Mouse (Mus musculus): ENCODE measurements around the gene Wdhd1. TPM values are rescaled to one million over a fixed set of nuclear protein-coding genes. Genes with fewer than 3 reads are reported as not detected.

Gene Wdhd1
- polyA plus RNA-seq, 2 experiments = 33.8 to 34.9 TPM

DNA sequence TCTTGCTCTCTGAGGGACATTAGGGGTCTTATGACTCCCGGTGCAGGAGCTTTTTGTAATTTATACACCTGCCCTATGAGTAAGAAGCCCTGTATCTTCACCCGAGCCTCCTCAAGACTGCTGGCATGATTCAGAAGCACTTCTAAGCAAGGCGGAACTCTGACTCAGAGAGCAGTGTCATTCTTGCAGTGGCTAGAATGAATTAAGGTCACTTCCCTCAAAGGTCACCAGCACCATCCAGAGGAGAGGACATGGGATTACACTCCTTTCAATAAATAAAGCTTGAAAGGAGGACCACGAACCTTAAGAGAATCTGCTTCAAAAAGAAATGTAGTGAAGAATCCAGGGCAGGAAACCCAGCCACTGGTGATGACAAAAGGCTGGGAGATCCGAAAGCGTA lies 26.8 kb downstream of the Wdhd1 start:
- DNase-seq (ENCODE audit: low read depth in 3 of 3, low spot score in 3 of 3) (no peak), ATAC-seq (ENCODE audit: insufficient read depth) (no peak)
- H3K27me3 ChIP-seq (ENCODE audit: control insufficient read depth, insufficient read depth, low read length) = no peaks in the 10 kb centered on the region
- TF ChIP-seq CTCF (IDR thresholded peaks at IDR 0.05; ENCODE audit: low read depth) = peak; percentile 49; the same call in 1 of the 2 replicates
- no peak for TF ChIP-seq EP300 (IDR thresholded peaks at IDR 0.05; ENCODE audit: low read depth)
- peaks cover 78% of the 10 kb centered on the region for H3K36me3 ChIP-seq (replicated peaks; ENCODE audit: control insufficient read depth, insufficient read depth, low read depth)
- H3K9ac ChIP-seq (replicated peaks) = no peak overlapping the region
- no peaks in the 10 kb centered on the region for H3K9me3 ChIP-seq (ENCODE audit: control insufficient read depth, low read length)
- H3K27ac ChIP-seq = no peak overlapping the region
- no peak overlapping the region for H3K4me3 ChIP-seq (ENCODE audit: insufficient read depth in 1 of 2, low read depth in 2 of 2, low read length in 2 of 2)
- 81% methylated on average over 6 of the region's 6 CpGs for WGBS (ENCODE audit: insufficient replicate concordance)
- no peak overlapping the region for H3K4me2 ChIP-seq (ENCODE audit: low read depth)
- no peaks in the 10 kb centered on the region for H3K4me1 ChIP-seq (replicated peaks; ENCODE audit: control insufficient read depth in 2 of 2, insufficient read depth in 2 of 2, low read length in 1 of 2)

DNA sequence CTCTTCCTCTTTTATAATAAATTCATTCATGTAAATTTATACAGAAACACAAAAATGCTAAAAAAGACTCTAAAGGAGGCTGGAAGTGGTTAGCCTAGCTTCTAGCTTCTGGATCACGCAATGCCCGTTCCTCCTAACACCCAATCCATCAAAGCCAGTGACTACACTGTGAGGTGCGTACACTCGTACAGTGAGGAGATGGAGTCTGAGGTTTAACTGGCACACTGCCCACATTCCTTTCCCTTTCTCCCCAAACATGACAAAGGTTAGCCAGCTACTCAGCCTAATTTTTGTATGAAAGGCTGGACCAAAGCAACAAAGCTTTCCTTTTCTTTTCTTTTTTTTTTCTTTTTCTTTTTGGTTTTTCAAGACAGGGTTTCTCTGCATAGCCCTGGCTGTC lies 33.9 kb downstream of the Wdhd1 start:
- ATAC-seq (ENCODE audit: insufficient read depth) = no peak
- no peak for DNase-seq (ENCODE audit: low read depth in 3 of 3, low spot score in 3 of 3)

DNA sequence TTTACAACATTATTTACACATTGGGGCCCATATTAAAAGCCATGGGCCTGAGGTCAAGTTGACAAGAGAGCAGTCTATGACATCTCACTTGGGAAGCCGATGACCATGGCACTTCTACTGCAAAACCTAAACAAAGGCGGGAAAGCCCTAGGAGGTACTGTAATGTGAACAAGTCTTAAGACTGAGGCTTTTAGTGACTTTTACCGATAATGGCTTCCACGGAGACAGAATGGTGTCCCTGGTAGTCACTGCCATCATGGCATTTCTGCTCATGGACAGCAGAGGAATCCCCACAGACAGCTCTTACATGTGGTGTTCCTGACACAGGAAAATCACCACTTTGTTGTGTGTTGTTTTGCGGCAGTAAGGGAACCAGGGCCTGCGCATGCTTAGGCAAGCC lies 35.6 kb downstream of the Wdhd1 start:
- whole genome bisulfite sequencing (ENCODE audit: insufficient replicate concordance) = 77% methylated on average over 6 of the region's 6 CpGs
- H3K9me3 ChIP-seq (ENCODE audit: control insufficient read depth, low read length) = peaks cover 2% of the 10 kb centered on the region; the same call in 1 of the 2 replicates
- TF ChIP-seq CTCF (IDR thresholded peaks at IDR 0.05; ENCODE audit: low read depth) = no peak
- TF ChIP-seq EP300 (IDR thresholded peaks at IDR 0.05; ENCODE audit: low read depth) = no peak
- peaks cover 27 to 29% of the 10 kb centered on the region in 2 experiments for H3K4me1 ChIP-seq (replicated peaks; ENCODE audit: control insufficient read depth in 2 of 2, insufficient read depth in 2 of 2, low read length in 1 of 2)
- DNase-seq (ENCODE audit: low read depth in 3 of 3, low spot score in 3 of 3) = no peak
- H3K27me3 ChIP-seq (ENCODE audit: control insufficient read depth, insufficient read depth, low read length) = no peaks in the 10 kb centered on the region
- no peak overlapping the region for H3K4me3 ChIP-seq (ENCODE audit: insufficient read depth in 1 of 2, low read depth in 2 of 2, low read length in 2 of 2)
- peak; percentile 41; the same call in 1 of the 2 replicates for ATAC-seq (ENCODE audit: insufficient read depth)
- H3K36me3 ChIP-seq (replicated peaks; ENCODE audit: control insufficient read depth, insufficient read depth, low read depth) = peaks cover 50% of the 10 kb centered on the region
- peak overlapping the region; percentile 91 for H3K27ac ChIP-seq
- H3K9ac ChIP-seq (replicated peaks) = no peak overlapping the region
- peak overlapping the region; percentile 63 for H3K4me2 ChIP-seq (ENCODE audit: low read depth)

More for the DNA sequence above, 33.9 kb downstream of the Wdhd1 start:
- peaks cover 27 to 29% of the 10 kb centered on the region in 2 experiments for H3K4me1 ChIP-seq (replicated peaks; ENCODE audit: control insufficient read depth in 2 of 2, insufficient read depth in 2 of 2, low read length in 1 of 2)
- H3K27me3 ChIP-seq (ENCODE audit: control insufficient read depth, insufficient read depth, low read length) = no peaks in the 10 kb centered on the region
- peak overlapping the region; percentile 74 for H3K27ac ChIP-seq
- no peak overlapping the region for H3K9ac ChIP-seq (replicated peaks)
- H3K4me3 ChIP-seq (ENCODE audit: insufficient read depth in 1 of 2, low read depth in 2 of 2, low read length in 2 of 2) = no peak overlapping the region
- peaks cover 67% of the 10 kb centered on the region for H3K36me3 ChIP-seq (replicated peaks; ENCODE audit: control insufficient read depth, insufficient read depth, low read depth)
- WGBS (ENCODE audit: insufficient replicate concordance) = 80% methylated on average over 4 of the region's 4 CpGs
- H3K9me3 ChIP-seq (ENCODE audit: control insufficient read depth, low read length) = no peaks in the 10 kb centered on the region
- no peak for TF ChIP-seq EP300 (IDR thresholded peaks at IDR 0.05; ENCODE audit: low read depth)
- TF ChIP-seq CTCF (IDR thresholded peaks at IDR 0.05; ENCODE audit: low read depth) = no peak
- H3K4me2 ChIP-seq (ENCODE audit: low read depth) = no peak overlapping the region

DNA sequence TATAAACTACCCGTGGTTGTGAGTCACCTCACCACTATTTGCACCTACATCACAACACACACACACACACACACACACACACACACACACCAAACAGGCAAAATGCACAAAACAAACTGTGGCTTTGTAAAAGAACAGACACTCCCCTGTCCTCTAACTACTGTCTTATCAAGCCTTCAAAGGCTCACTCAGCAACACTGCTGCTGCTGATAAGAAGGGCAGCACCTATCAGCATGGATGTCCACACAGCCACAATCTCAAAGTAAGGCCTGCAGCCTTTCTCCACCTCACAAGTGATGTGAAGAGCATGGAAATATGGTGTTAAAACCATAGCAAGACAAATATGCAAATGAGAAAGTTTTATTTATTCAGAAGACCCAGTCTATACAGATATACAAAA lies 36.1 kb downstream of the Wdhd1 start:
- 10% methylated on average over 1 of the region's 1 CpGs for WGBS (ENCODE audit: insufficient replicate concordance)
- peaks cover 45% of the 10 kb centered on the region for H3K36me3 ChIP-seq (replicated peaks; ENCODE audit: control insufficient read depth, insufficient read depth, low read depth)
- H3K9me3 ChIP-seq (ENCODE audit: control insufficient read depth, low read length) = peaks cover 4% of the 10 kb centered on the region
- ATAC-seq (ENCODE audit: insufficient read depth) = peak; percentile 100
- H3K9ac ChIP-seq (replicated peaks) = peak overlapping the region; percentile 38
- peaks cover 27 to 29% of the 10 kb centered on the region in 2 experiments for H3K4me1 ChIP-seq (replicated peaks; ENCODE audit: control insufficient read depth in 2 of 2, insufficient read depth in 2 of 2, low read length in 1 of 2)
- DNase-seq (ENCODE audit: low read depth in 3 of 3, low spot score in 3 of 3) = peak; percentile 87 to 91 (median 88)
- no peaks in the 10 kb centered on the region for H3K27me3 ChIP-seq (ENCODE audit: control insufficient read depth, insufficient read depth, low read length)
- peak overlapping the region; percentile 91 for H3K27ac ChIP-seq
- peak overlapping the region; percentile 63 for H3K4me2 ChIP-seq (ENCODE audit: low read depth)
- H3K4me3 ChIP-seq (ENCODE audit: insufficient read depth in 1 of 2, low read depth in 2 of 2, low read length in 2 of 2) = no peak overlapping the region
- TF ChIP-seq CTCF (IDR thresholded peaks at IDR 0.05; ENCODE audit: low read depth) = no peak
- peak; percentile 99 for TF ChIP-seq EP300 (IDR thresholded peaks at IDR 0.05; ENCODE audit: low read depth)

DNA sequence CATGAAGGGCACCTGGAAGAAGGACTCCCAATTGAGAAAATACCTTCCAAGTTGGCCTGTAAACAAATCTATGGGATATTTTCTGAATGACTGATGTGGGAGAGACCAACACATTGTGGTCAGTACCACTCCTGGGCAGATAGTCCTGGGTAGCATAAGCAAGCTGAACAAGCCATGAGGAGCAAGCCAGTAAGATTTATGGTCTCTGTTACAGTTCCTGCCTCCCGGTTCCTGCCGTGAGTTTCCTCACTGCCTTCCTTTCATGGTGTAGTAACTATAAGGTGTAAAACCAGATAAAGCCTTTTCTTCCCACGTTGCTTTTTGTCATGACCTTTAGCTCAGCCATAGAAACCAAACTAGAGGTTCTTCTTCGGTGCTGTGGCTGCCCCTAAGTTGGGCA lies 39.4 kb downstream of the Wdhd1 start:
- no peak overlapping the region for H3K4me3 ChIP-seq (ENCODE audit: insufficient read depth in 1 of 2, low read depth in 2 of 2, low read length in 2 of 2)
- H3K27me3 ChIP-seq (ENCODE audit: control insufficient read depth, insufficient read depth, low read length) = no peaks in the 10 kb centered on the region
- DNase-seq (ENCODE audit: low read depth in 3 of 3, low spot score in 3 of 3) (no peak), ATAC-seq (ENCODE audit: insufficient read depth) (no peak)
- peaks cover 44 to 49% of the 10 kb centered on the region in 2 experiments for H3K4me1 ChIP-seq (replicated peaks; ENCODE audit: control insufficient read depth in 2 of 2, insufficient read depth in 2 of 2, low read length in 1 of 2)
- H3K36me3 ChIP-seq (replicated peaks; ENCODE audit: control insufficient read depth, insufficient read depth, low read depth) = peaks cover 13% of the 10 kb centered on the region
- no peak overlapping the region for H3K9ac ChIP-seq (replicated peaks)
- TF ChIP-seq CTCF (IDR thresholded peaks at IDR 0.05; ENCODE audit: low read depth) = no peak
- no peak for TF ChIP-seq EP300 (IDR thresholded peaks at IDR 0.05; ENCODE audit: low read depth)
- H3K9me3 ChIP-seq (ENCODE audit: control insufficient read depth, low read length) = peaks cover 5% of the 10 kb centered on the region
- H3K27ac ChIP-seq = no peak overlapping the region
- no peak overlapping the region for H3K4me2 ChIP-seq (ENCODE audit: low read depth)
- 62% methylated on average over 4 of the region's 4 CpGs for WGBS (ENCODE audit: insufficient replicate concordance)

Measured in liver, embryonic 14.5 days (tissue).